Mouse (Mus musculus): Measurements from ENCODE around the gene Loxl4. TPM values are rescaled to one million over a fixed set of nuclear protein-coding genes. Genes with fewer than 3 reads are reported as not detected.

Loxl4 gene
- polyA plus RNA-seq, 1 experiment from 2014 or later, result 0.18 TPM

- 0 out of 2 replicates have a peak, but pooled peaks cover 3% of the 10 kb centered on the region for H3K4me1 ChIP-seq (replicated peaks)
- H3K9ac ChIP-seq, result no peak overlapping the region
- no peaks in the 10 kb centered on the region for H3K9me3 ChIP-seq (replicated peaks)
- 88% methylated on average over 4 of the region's 4 CpGs for WGBS
- no peak overlapping the region for H3K4me2 ChIP-seq
- H3K27ac ChIP-seq (ENCODE audit: poor library complexity, severe bottlenecking), result no peak overlapping the region
- no peak overlapping the region for H3K4me3 ChIP-seq
- H3K27me3 ChIP-seq (replicated peaks), result no peaks in the 10 kb centered on the region
- no peak for ATAC-seq (ENCODE audit: insufficient number of reproducible peaks, low FRiP score)
- H3K36me3 ChIP-seq, result peaks cover 19% of the 10 kb centered on the region
Measured at GRCm38 (mm10) chr19:42566283-42567019, 46.2 kb downstream of the Loxl4 start.

DNA sequence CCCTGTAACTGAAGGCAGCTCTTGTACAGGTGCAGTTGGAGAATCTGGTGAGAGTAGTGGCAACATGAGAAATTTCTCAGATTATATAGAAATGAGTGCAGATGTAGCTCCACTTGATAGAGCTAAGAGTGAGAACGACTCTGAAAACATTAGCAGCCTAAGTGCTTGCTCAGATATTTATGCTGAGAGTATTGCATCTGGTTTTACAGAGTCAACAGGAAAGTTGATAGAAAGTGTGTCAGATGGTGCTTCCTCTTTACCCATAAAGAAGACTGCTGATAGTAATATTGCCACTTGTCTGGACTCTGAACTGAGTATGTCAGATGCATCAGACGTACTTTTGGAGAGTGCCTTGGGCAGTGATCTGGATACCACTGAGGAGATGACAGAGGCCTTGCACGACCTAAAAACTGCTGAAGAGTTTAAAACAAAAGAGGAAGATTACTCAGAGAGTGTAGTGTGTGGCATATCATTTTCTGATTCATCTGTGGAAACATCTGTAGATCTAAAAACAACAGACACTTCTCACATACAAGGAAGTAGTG is 48.8 kb downstream of the Loxl4 start:
- no peak overlapping the region for H3K4me2 ChIP-seq
- no peak for ATAC-seq (ENCODE audit: insufficient number of reproducible peaks, low FRiP score)
- no peaks in the 10 kb centered on the region for H3K9me3 ChIP-seq (replicated peaks)
- H3K36me3 ChIP-seq, result peaks cover 19% of the 10 kb centered on the region
- H3K27ac ChIP-seq (ENCODE audit: poor library complexity, severe bottlenecking), result no peak overlapping the region
- no peak overlapping the region for H3K9ac ChIP-seq
- no peaks in the 10 kb centered on the region for H3K27me3 ChIP-seq (replicated peaks)
- H3K4me3 ChIP-seq, result no peak overlapping the region
- H3K4me1 ChIP-seq (replicated peaks), result no peaks in the 10 kb centered on the region
- 76% methylated on average over 3 of the region's 3 CpGs for WGBS

GRCm38 (mm10) chr19:42562981-42563380 is 49.6 kb downstream of the Loxl4 start:
- Histone ChIP-seq H3K9me3 (replicated peaks) (no peaks in the 10 kb centered on the region), H3K36me3 (peaks cover 19% of the 10 kb centered on the region), H3K27ac (ENCODE audit: poor library complexity, severe bottlenecking) (no peak overlapping the region), H3K4me3 (no peak overlapping the region), H3K27me3 (replicated peaks) (no peaks in the 10 kb centered on the region), H3K9ac (no peak overlapping the region), H3K4me2 (no peak overlapping the region), H3K4me1 (replicated peaks) (no peaks in the 10 kb centered on the region)
- 96% methylated on average over 3 of the region's 3 CpGs for WGBS
- ATAC-seq (ENCODE audit: insufficient number of reproducible peaks, low FRiP score), result no peak

DNA sequence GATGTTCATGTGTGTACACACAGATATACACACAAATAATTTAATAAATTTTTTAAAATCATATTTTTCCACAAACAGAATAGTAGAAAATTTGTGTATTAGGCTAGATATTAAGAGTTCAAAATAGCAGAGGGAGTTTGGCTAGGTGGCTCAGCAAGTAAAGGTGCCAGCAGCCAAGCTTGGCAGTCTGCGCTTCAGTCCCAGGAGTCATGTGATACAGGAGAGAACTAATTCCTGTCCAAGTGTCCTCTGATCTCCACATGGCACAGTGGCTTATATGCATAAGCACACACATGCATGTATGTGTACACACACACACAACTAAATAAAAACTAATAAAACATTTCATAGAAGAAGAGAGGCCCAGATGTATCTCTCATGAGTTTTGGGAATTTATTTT is 50.6 kb downstream of the Loxl4 start:
- Histone ChIP-seq H3K4me3 (no peak overlapping the region), H3K9me3 (replicated peaks) (no peaks in the 10 kb centered on the region), H3K36me3 (peaks cover 19% of the 10 kb centered on the region), H3K4me1 (replicated peaks) (no peaks in the 10 kb centered on the region), H3K27ac (ENCODE audit: poor library complexity, severe bottlenecking) (no peak overlapping the region), H3K9ac (no peak overlapping the region), H3K4me2 (no peak overlapping the region), H3K27me3 (replicated peaks) (no peaks in the 10 kb centered on the region)
- 95% methylated on average over 1 of the region's 1 CpGs for WGBS
- no peak for ATAC-seq (ENCODE audit: insufficient number of reproducible peaks, low FRiP score)

DNA sequence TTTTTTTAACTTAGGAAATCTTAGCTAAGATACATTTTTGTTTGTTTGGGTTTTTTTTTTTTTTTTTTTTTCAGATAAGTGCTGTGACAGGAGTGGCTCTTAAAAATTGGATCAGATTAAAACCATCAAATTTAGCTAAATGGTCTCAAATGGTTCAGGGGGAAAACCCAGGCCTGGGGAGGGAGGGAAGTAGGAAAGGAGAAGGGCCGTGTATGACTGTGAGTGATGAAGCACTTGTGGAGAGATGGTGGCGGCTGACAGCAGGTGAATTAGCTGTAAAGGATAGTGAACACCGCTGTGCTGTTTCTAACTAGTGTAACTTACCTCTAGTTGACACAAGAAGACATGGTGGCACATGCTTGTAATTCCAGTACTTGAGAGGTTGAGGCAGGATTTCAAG is 53.9 kb downstream of the Loxl4 start:
- WGBS, result 76% methylated on average over 3 of the region's 3 CpGs
- no peak overlapping the region for H3K4me2 ChIP-seq

More for the DNA sequence above, 53.9 kb downstream of the Loxl4 start:
- Histone ChIP-seq H3K36me3 (peaks cover 13% of the 10 kb centered on the region), H3K4me3 (no peak overlapping the region), H3K4me1 (replicated peaks) (peaks cover 5% of the 10 kb centered on the region; the same call in 1 of the 2 replicates), H3K9me3 (replicated peaks) (no peaks in the 10 kb centered on the region), H3K9ac (no peak overlapping the region), H3K27ac (ENCODE audit: poor library complexity, severe bottlenecking) (no peak overlapping the region), H3K27me3 (replicated peaks) (no peaks in the 10 kb centered on the region)
- ATAC-seq (ENCODE audit: insufficient number of reproducible peaks, low FRiP score), result no peak

Other genes with a start within 250 kb of the Loxl4 start
- 0.55 and 0.59 TPM in 2 replicates for gene Crtac1, start 181.0 kb downstream of the Loxl4 start, polyA plus RNA-seq (2016; fragmentation: Nextera tagmentation; extraction: Ambion mirVana)
- 16.0 and 18.0 TPM in 2 replicates for gene R3hcc1l, start 94.1 kb downstream of the Loxl4 start, polyA plus RNA-seq (2016; fragmentation: Nextera tagmentation; extraction: Ambion mirVana)
- 4.3 and 4.4 TPM in 2 replicates for gene Pyroxd2, start 140.0 kb upstream of the Loxl4 start, polyA plus RNA-seq (2016; fragmentation: Nextera tagmentation; extraction: Ambion mirVana)
- 9.1 and 10.0 TPM in 2 replicates for gene Hps1, start 167.2 kb upstream of the Loxl4 start, polyA plus RNA-seq (2016; fragmentation: Nextera tagmentation; extraction: Ambion mirVana)

All from heart, embryonic 12.5 days (tissue).